Mouse (Mus musculus): ENCODE measurements around the gene Galnt4. TPM values are rescaled to one million over a fixed set of nuclear protein-coding genes. Genes with fewer than 3 reads are reported as not detected.

Gene Galnt4
- total and polyA plus RNA-seq, 2 experiments from 2014 or later = 3.2 to 3.7 TPM

- H3K4me3 ChIP-seq (ENCODE audit: low read depth, low read length) = no peak overlapping the region
- DNase-seq (ENCODE audit: low spot score) = no peak
- no peaks in the 10 kb centered on the region for H3K4me1 ChIP-seq (ENCODE audit: control insufficient read depth, insufficient read depth)
- H3K27me3 ChIP-seq (ENCODE audit: control insufficient read depth, insufficient read depth, low read length) = no peaks in the 10 kb centered on the region
- TF ChIP-seq EP300 (IDR thresholded peaks at IDR 0.05; ENCODE audit: low read depth) (no peak), CTCF (IDR thresholded peaks at IDR 0.05; ENCODE audit: low read depth) (no peak)
- no peaks in the 10 kb centered on the region for H3K36me3 ChIP-seq (replicated peaks; ENCODE audit: control insufficient read depth, insufficient read depth, low read length)
- 71% methylated on average over 8 of the region's 8 CpGs for WGBS
- no peaks in the 10 kb centered on the region for H3K9me3 ChIP-seq (replicated peaks; ENCODE audit: control insufficient read depth, low read length)
- H3K27ac ChIP-seq (ENCODE audit: low read depth) = no peak overlapping the region
- no peak overlapping the region for H3K4me2 ChIP-seq (ENCODE audit: low read depth, low read length)
- no peak overlapping the region for H3K9ac ChIP-seq (replicated peaks; ENCODE audit: low read depth, low read length)
- ATAC-seq (ENCODE audit: insufficient read depth, low read depth) = no peak
These were observed 37.7 kb downstream of the Galnt4 start for GRCm38 (mm10) chr10:99145611-99146010.

- no peak overlapping the region for H3K27ac ChIP-seq (ENCODE audit: low read depth)
- no peak for TF ChIP-seq EP300 (IDR thresholded peaks at IDR 0.05; ENCODE audit: low read depth)
- TF ChIP-seq CTCF (IDR thresholded peaks at IDR 0.05; ENCODE audit: low read depth) = no peak
- no peak overlapping the region for H3K4me2 ChIP-seq (ENCODE audit: low read depth, low read length)
- no peaks in the 10 kb centered on the region for H3K4me1 ChIP-seq (ENCODE audit: control insufficient read depth, insufficient read depth)
- ATAC-seq (ENCODE audit: insufficient read depth, low read depth) (no peak), DNase-seq (ENCODE audit: low spot score) (no peak)
- H3K4me3 ChIP-seq (ENCODE audit: low read depth, low read length) = no peak overlapping the region
- H3K9me3 ChIP-seq (replicated peaks; ENCODE audit: control insufficient read depth, low read length) = no peaks in the 10 kb centered on the region
- H3K9ac ChIP-seq (replicated peaks; ENCODE audit: low read depth, low read length) = no peak overlapping the region
- no peaks in the 10 kb centered on the region for H3K36me3 ChIP-seq (replicated peaks; ENCODE audit: control insufficient read depth, insufficient read depth, low read length)
- H3K27me3 ChIP-seq (ENCODE audit: control insufficient read depth, insufficient read depth, low read length) = no peaks in the 10 kb centered on the region
- WGBS = 87% methylated on average over 8 of the region's 8 CpGs
These were observed 38.6 kb downstream of the Galnt4 start for GRCm38 (mm10) chr10:99146596-99146995.

GRCm38 (mm10) chr10:99150016-99150415 is 42.1 kb downstream of the Galnt4 start:
- no peaks in the 10 kb centered on the region for H3K9me3 ChIP-seq (replicated peaks; ENCODE audit: control insufficient read depth, low read length)
- H3K27me3 ChIP-seq (ENCODE audit: control insufficient read depth, insufficient read depth, low read length) = no peaks in the 10 kb centered on the region
- no peak overlapping the region for H3K9ac ChIP-seq (replicated peaks; ENCODE audit: low read depth, low read length)
- no peaks in the 10 kb centered on the region for H3K36me3 ChIP-seq (replicated peaks; ENCODE audit: control insufficient read depth, insufficient read depth, low read length)
- no peak overlapping the region for H3K4me2 ChIP-seq (ENCODE audit: low read depth, low read length)
- no peak overlapping the region for H3K4me3 ChIP-seq (ENCODE audit: low read depth, low read length)
- H3K4me1 ChIP-seq (ENCODE audit: control insufficient read depth, insufficient read depth) = no peaks in the 10 kb centered on the region
- ATAC-seq (ENCODE audit: insufficient read depth, low read depth) (no peak), DNase-seq (ENCODE audit: low spot score) (no peak)
- WGBS = 86% methylated on average over 6 of the region's 6 CpGs
- TF ChIP-seq CTCF (IDR thresholded peaks at IDR 0.05; ENCODE audit: low read depth) (no peak), EP300 (IDR thresholded peaks at IDR 0.05; ENCODE audit: low read depth) (no peak)
- H3K27ac ChIP-seq (ENCODE audit: low read depth) = no peak overlapping the region

- Histone ChIP-seq H3K4me3 (ENCODE audit: low read depth, low read length) (no peak overlapping the region), H3K36me3 (replicated peaks; ENCODE audit: control insufficient read depth, insufficient read depth, low read length) (0 out of 2 replicates have a peak, but pooled peaks cover under 1% of the 10 kb centered on the region), H3K9me3 (replicated peaks; ENCODE audit: control insufficient read depth, low read length) (no peaks in the 10 kb centered on the region), H3K27ac (ENCODE audit: low read depth) (no peak overlapping the region), H3K27me3 (ENCODE audit: control insufficient read depth, insufficient read depth, low read length) (no peaks in the 10 kb centered on the region), H3K4me1 (ENCODE audit: control insufficient read depth, insufficient read depth) (no peaks in the 10 kb centered on the region), H3K4me2 (ENCODE audit: low read depth, low read length) (no peak overlapping the region), H3K9ac (replicated peaks; ENCODE audit: low read depth, low read length) (no peak overlapping the region)
- no peak for ATAC-seq (ENCODE audit: insufficient read depth, low read depth)
- no peak for DNase-seq (ENCODE audit: low spot score)
- WGBS = 84% methylated on average over 1 of the region's 1 CpGs
- TF ChIP-seq CTCF (IDR thresholded peaks at IDR 0.05; ENCODE audit: low read depth) = no peak
These were observed 43.6 kb downstream of the Galnt4 start for GRCm38 (mm10) chr10:99151580-99151979.

- WGBS = 85% methylated on average over 6 of the region's 6 CpGs
- Histone ChIP-seq H3K9me3 (replicated peaks; ENCODE audit: control insufficient read depth, low read length) (no peaks in the 10 kb centered on the region), H3K4me3 (ENCODE audit: low read depth, low read length) (no peak overlapping the region), H3K4me1 (ENCODE audit: control insufficient read depth, insufficient read depth) (no peaks in the 10 kb centered on the region), H3K27ac (ENCODE audit: low read depth) (no peak overlapping the region), H3K36me3 (replicated peaks; ENCODE audit: control insufficient read depth, insufficient read depth, low read length) (0 out of 2 replicates have a peak, but pooled peaks cover 6% of the 10 kb centered on the region), H3K4me2 (ENCODE audit: low read depth, low read length) (no peak overlapping the region), H3K27me3 (ENCODE audit: control insufficient read depth, insufficient read depth, low read length) (no peaks in the 10 kb centered on the region), H3K9ac (replicated peaks; ENCODE audit: low read depth, low read length) (no peak overlapping the region)
- DNase-seq (ENCODE audit: low spot score) = no peak
- ATAC-seq (ENCODE audit: insufficient read depth, low read depth) = no peak
- TF ChIP-seq CTCF (IDR thresholded peaks at IDR 0.05; ENCODE audit: low read depth) (peak; percentile 38), EP300 (IDR thresholded peaks at IDR 0.05; ENCODE audit: low read depth) (no peak)
These were observed 44.1 kb downstream of the Galnt4 start for GRCm38 (mm10) chr10:99152063-99152462.

- no peaks in the 10 kb centered on the region for H3K9me3 ChIP-seq (replicated peaks; ENCODE audit: control insufficient read depth, low read length)
- no peak overlapping the region for H3K27ac ChIP-seq (ENCODE audit: low read depth)
- TF ChIP-seq EP300 (IDR thresholded peaks at IDR 0.05; ENCODE audit: low read depth) = no peak
- TF ChIP-seq CTCF (IDR thresholded peaks at IDR 0.05; ENCODE audit: low read depth) = no peak
- no peak for DNase-seq (ENCODE audit: low spot score)
- H3K36me3 ChIP-seq (replicated peaks; ENCODE audit: control insufficient read depth, insufficient read depth, low read length) = 0 out of 2 replicates have a peak, but pooled peaks cover 6% of the 10 kb centered on the region
- H3K27me3 ChIP-seq (ENCODE audit: control insufficient read depth, insufficient read depth, low read length) = no peaks in the 10 kb centered on the region
- H3K9ac ChIP-seq (replicated peaks; ENCODE audit: low read depth, low read length) = no peak overlapping the region
- WGBS = 78% methylated on average over 8 of the region's 8 CpGs
- ATAC-seq (ENCODE audit: insufficient read depth, low read depth) = no peak
- no peak overlapping the region for H3K4me2 ChIP-seq (ENCODE audit: low read depth, low read length)
- no peaks in the 10 kb centered on the region for H3K4me1 ChIP-seq (ENCODE audit: control insufficient read depth, insufficient read depth)
- no peak overlapping the region for H3K4me3 ChIP-seq (ENCODE audit: low read depth, low read length)
These were observed 46.7 kb downstream of the Galnt4 start for GRCm38 (mm10) chr10:99154635-99155034.
